ENCODE assay signal across 9 mouse cellular contexts in the genomic region with DNA sequence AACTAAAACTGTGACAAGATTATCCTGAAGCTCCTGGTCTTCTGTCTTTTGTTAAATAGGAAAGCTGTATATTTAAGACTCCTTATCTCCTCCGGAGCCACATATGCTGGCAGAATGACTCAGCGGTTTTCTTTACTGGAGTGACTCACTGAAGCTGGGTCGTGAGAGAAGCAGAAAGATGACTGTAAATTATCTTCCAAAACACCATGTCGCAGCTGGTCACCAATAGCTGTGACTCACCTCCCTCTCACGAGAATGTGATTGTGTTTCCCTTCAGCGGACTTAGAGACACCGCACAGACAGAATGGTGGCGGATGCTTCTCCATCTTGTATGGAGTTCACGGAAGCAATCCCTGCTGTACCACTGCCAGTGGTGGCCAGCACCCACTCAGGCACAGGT. TPM values are rescaled to one million over a fixed set of nuclear protein-coding genes. Genes with fewer than 3 reads are reported as not detected.
DNase-seq lines count a peak whose midpoint lies in the region; ATAC-seq and TF ChIP-seq lines count a peak whose summit lies in the region.
"Had no signal": no experiment of that assay in that cellular context is flagged by ENCODE, and none has a peak within 500 bp of the region (broad histone marks: within the 10 kb centered on the region; RNA-seq: fewer than 3 reads in every experiment).

No protein-coding gene starts in this region.

- TF ChIP-seq POLR2A in MEL (IDR thresholded peaks at IDR 0.05; ENCODE audit: control insufficient read depth in 1 of 2, insufficient read depth in 1 of 2, low read depth in 1 of 2, low read length in 2 of 2, poor library complexity in 1 of 2), result 0 out of 4 replicates have a peak, but pooled peaks of 1 of the 2 experiments have one; percentile 17
- no peak for TF ChIP-seq POLR2A in cerebellum, adult 2 months (IDR thresholded peaks at IDR 0.05; ENCODE audit: borderline replicate concordance, insufficient read depth, low read length)

- no peak overlapping the region for H3K9ac ChIP-seq in hindbrain, postnatal 0 days (replicated peaks; ENCODE audit: low read length)
- no peak overlapping the region for H3K9ac ChIP-seq in hindbrain, embryonic 16.5 days (ENCODE audit: low read depth, low read length)
- H3K9ac ChIP-seq in MEL (ENCODE audit: control insufficient read depth, low read depth, low read length, poor library complexity, severe bottlenecking), result peak overlapping the region; percentile 39; the same call in 1 of the 2 replicates
- H3K9ac ChIP-seq in liver, postnatal 0 days (replicated peaks), result no peak overlapping the region
- no peak overlapping the region for H3K9ac ChIP-seq in hindbrain, embryonic 14.5 days
- H3K9ac ChIP-seq: limb, embryonic 15.5 days had no signal

- DNase-seq in hindbrain, postnatal 0 days (ENCODE audit: low spot score), result peak; percentile 40
- DNase-seq in MEL (ENCODE audit: low read depth, low spot score), result peak; percentile 96
- peak; percentile 38 for DNase-seq in liver, postnatal 0 days
- DNase-seq in cerebellum, adult 2 months, result no peak
- no peak for DNase-seq in hindbrain, embryonic 14.5 days (ENCODE audit: low spot score)
- no peak for DNase-seq in B cell, adult 2 months

- H3K27ac ChIP-seq in hindbrain, postnatal 0 days, result no peak overlapping the region
- no peak overlapping the region for H3K27ac ChIP-seq in hindbrain, embryonic 16.5 days (ENCODE audit: low read depth, low read length)
- peak overlapping the region; percentile 72 for H3K27ac ChIP-seq in MEL (ENCODE audit: control insufficient read depth, low read depth, low read length)
- H3K27ac ChIP-seq in liver, postnatal 0 days (ENCODE audit: low read depth), result peak overlapping the region; percentile 79
- H3K27ac ChIP-seq in cerebellum, adult 2 months (ENCODE audit: insufficient read depth, low read length), result no peak overlapping the region
- no peak overlapping the region for H3K27ac ChIP-seq in hindbrain, embryonic 14.5 days
- H3K27ac ChIP-seq: limb, embryonic 15.5 days had no signal

- peak; percentile 87 to 93 for TF ChIP-seq EP300 in MEL (IDR thresholded peaks at IDR 0.05; ENCODE audit: low read depth in 1 of 2, low read length in 2 of 2)
- TF ChIP-seq EP300 in liver, postnatal 0 days (IDR thresholded peaks at IDR 0.05; ENCODE audit: low read depth), result peak; percentile 90

- TF ChIP-seq CTCF in hindbrain, postnatal 0 days (IDR thresholded peaks at IDR 0.05; ENCODE audit: low read depth), result no peak
- TF ChIP-seq CTCF in MEL (IDR thresholded peaks at IDR 0.05 in 2 of 3, conservative IDR thresholded peaks at IDR 0.05 in 1 of 3; ENCODE audit: control insufficient read depth in 1 of 3, insufficient read depth in 1 of 3, low read depth in 2 of 3, low read length in 3 of 3, poor library complexity in 1 of 3, severe bottlenecking in 1 of 3), result no peak
- no peak for TF ChIP-seq CTCF in liver, postnatal 0 days (IDR thresholded peaks at IDR 0.05; ENCODE audit: low read depth)
- TF ChIP-seq CTCF in cerebellum, adult 2 months (IDR thresholded peaks at IDR 0.05; ENCODE audit: borderline replicate concordance, insufficient read depth, low read depth, low read length), result no peak

- H3K27me3 ChIP-seq in hindbrain, postnatal 0 days (ENCODE audit: insufficient read depth, low read length), result no peaks in the 10 kb centered on the region
- no peaks in the 10 kb centered on the region for H3K27me3 ChIP-seq in hindbrain, embryonic 16.5 days (replicated peaks; ENCODE audit: control insufficient read depth, insufficient read depth, low read length)
- H3K27me3 ChIP-seq in MEL (ENCODE audit: control insufficient read depth in 1 of 2, insufficient read depth in 2 of 2, low read length in 2 of 2), result no peaks in the 10 kb centered on the region; a peak in 1 of 4 replicates
- H3K27me3 ChIP-seq in erythroblast, embryonic 14.5 days (ENCODE audit: control insufficient read depth), result peaks cover 4% of the 10 kb centered on the region
- H3K27me3 ChIP-seq in liver, postnatal 0 days (ENCODE audit: insufficient read depth, low read length), result no peaks in the 10 kb centered on the region
- H3K27me3 ChIP-seq in cerebellum, adult 2 months (ENCODE audit: control insufficient read depth, insufficient read depth, low read length), result no peaks in the 10 kb centered on the region
- no peaks in the 10 kb centered on the region for H3K27me3 ChIP-seq in hindbrain, embryonic 14.5 days (ENCODE audit: control insufficient read depth, insufficient read depth, low read length)
- H3K27me3 ChIP-seq: limb, embryonic 15.5 days had no signal

- H3K4me3 ChIP-seq in hindbrain, postnatal 0 days (ENCODE audit: low read length), result no peak overlapping the region
- no peak overlapping the region for H3K4me3 ChIP-seq in hindbrain, embryonic 16.5 days (ENCODE audit: low read length)
- H3K4me3 ChIP-seq in MEL (ENCODE audit: control insufficient read depth in 1 of 2, insufficient read depth in 1 of 2, low read depth in 2 of 2, low read length in 2 of 2), result peak overlapping the region; percentile 1 to 48; a peak in 3 of 4 replicates
- peak overlapping the region; percentile 55 for H3K4me3 ChIP-seq in erythroblast, embryonic 14.5 days (replicated peaks)
- H3K4me3 ChIP-seq in liver, postnatal 0 days (ENCODE audit: low read depth, low read length), result no peak overlapping the region
- no peak overlapping the region for H3K4me3 ChIP-seq in cerebellum, adult 2 months (replicated peaks; ENCODE audit: insufficient read depth, low read depth, low read length)
- H3K4me3 ChIP-seq in hindbrain, embryonic 14.5 days (replicated peaks; ENCODE audit: low read length), result no peak overlapping the region
- H3K4me3 ChIP-seq: limb, embryonic 15.5 days had no signal

- H3K4me2 ChIP-seq in hindbrain, postnatal 0 days (ENCODE audit: low read depth, low read length), result no peak overlapping the region
- H3K4me2 ChIP-seq in hindbrain, embryonic 16.5 days (ENCODE audit: low read length), result no peak overlapping the region
- peak overlapping the region; percentile 42 for H3K4me2 ChIP-seq in liver, postnatal 0 days (ENCODE audit: low read depth, low read length)
- H3K4me2 ChIP-seq in hindbrain, embryonic 14.5 days (replicated peaks), result no peak overlapping the region
- H3K4me2 ChIP-seq: limb, embryonic 15.5 days had no signal

- ATAC-seq in hindbrain, postnatal 0 days, result no peak
- ATAC-seq in hindbrain, embryonic 16.5 days, result no peak
- ATAC-seq in liver, postnatal 0 days, result peak; percentile 95
- no peak for ATAC-seq in hindbrain, embryonic 14.5 days (ENCODE audit: low FRiP score)

- 77% methylated on average over 9 of the region's 9 CpGs for WGBS in hindbrain, postnatal 0 days
- 76% methylated on average over 9 of the region's 9 CpGs for WGBS in hindbrain, embryonic 16.5 days
- WGBS in liver, postnatal 0 days (ENCODE audit: insufficient replicate concordance), result 39% methylated on average over 9 of the region's 9 CpGs
- WGBS in cerebellum, adult 2 months, result 76% methylated on average over 9 of the region's 9 CpGs
- 83% methylated on average over 9 of the region's 9 CpGs for WGBS in hindbrain, embryonic 14.5 days

- H3K79me2 ChIP-seq in MEL (ENCODE audit: control insufficient read depth, insufficient read depth, low read length, poor library complexity), result no peaks in the 10 kb centered on the region

- H3K9me3 ChIP-seq in hindbrain, postnatal 0 days (ENCODE audit: low read length), result no peaks in the 10 kb centered on the region
- no peaks in the 10 kb centered on the region for H3K9me3 ChIP-seq in hindbrain, embryonic 16.5 days (ENCODE audit: control insufficient read depth, low read length)
- H3K9me3 ChIP-seq in MEL (replicated peaks; ENCODE audit: insufficient read depth, low read length), result no peaks in the 10 kb centered on the region
- H3K9me3 ChIP-seq in erythroblast, embryonic 14.5 days (ENCODE audit: control insufficient read depth, low read length), result no peaks in the 10 kb centered on the region
- H3K9me3 ChIP-seq in liver, postnatal 0 days (ENCODE audit: low read length), result no peaks in the 10 kb centered on the region
- no peaks in the 10 kb centered on the region for H3K9me3 ChIP-seq in hindbrain, embryonic 14.5 days (ENCODE audit: control insufficient read depth, low read length)
- H3K9me3 ChIP-seq: limb, embryonic 15.5 days had no signal

- no peaks in the 10 kb centered on the region for H3K36me3 ChIP-seq in hindbrain, postnatal 0 days (ENCODE audit: insufficient read depth, low read length)
- H3K36me3 ChIP-seq in hindbrain, embryonic 16.5 days (ENCODE audit: control insufficient read depth, insufficient read depth, low read length), result no peaks in the 10 kb centered on the region
- H3K36me3 ChIP-seq in MEL (ENCODE audit: control insufficient read depth in 1 of 2, insufficient read depth in 2 of 2, low read length in 2 of 2), result peaks cover 0 to 12% of the 10 kb centered on the region in 2 experiments; a peak in 2 of 4 replicates
- H3K36me3 ChIP-seq in erythroblast, embryonic 14.5 days (ENCODE audit: control insufficient read depth), result no peaks in the 10 kb centered on the region
- no peaks in the 10 kb centered on the region for H3K36me3 ChIP-seq in liver, postnatal 0 days (replicated peaks; ENCODE audit: insufficient read depth, low read length)
- H3K36me3 ChIP-seq in hindbrain, embryonic 14.5 days (replicated peaks; ENCODE audit: control insufficient read depth, insufficient read depth), result no peaks in the 10 kb centered on the region
- H3K36me3 ChIP-seq: limb, embryonic 15.5 days had no signal

- TF ChIP-seq RAD21 in MEL (IDR thresholded peaks at IDR 0.05; ENCODE audit: low read depth, low read length), result no peak

- no peaks in the 10 kb centered on the region for H3K4me1 ChIP-seq in hindbrain, postnatal 0 days (ENCODE audit: insufficient read depth, low read length)
- H3K4me1 ChIP-seq in hindbrain, embryonic 16.5 days (ENCODE audit: control insufficient read depth, insufficient read depth, low read depth, low read length), result no peaks in the 10 kb centered on the region
- H3K4me1 ChIP-seq in MEL (ENCODE audit: control insufficient read depth in 1 of 2, insufficient read depth in 2 of 2, low read length in 2 of 2), result peaks cover 0 to 9% of the 10 kb centered on the region in 2 experiments; a peak in 2 of 4 replicates
- H3K4me1 ChIP-seq in erythroblast, embryonic 14.5 days (ENCODE audit: control insufficient read depth), result peaks cover 33% of the 10 kb centered on the region
- H3K4me1 ChIP-seq in liver, postnatal 0 days (ENCODE audit: insufficient read depth), result peaks cover 11% of the 10 kb centered on the region
- no peaks in the 10 kb centered on the region for H3K4me1 ChIP-seq in cerebellum, adult 2 months (ENCODE audit: control insufficient read depth, insufficient read depth, low read length)
- no peaks in the 10 kb centered on the region for H3K4me1 ChIP-seq in hindbrain, embryonic 14.5 days (replicated peaks; ENCODE audit: control insufficient read depth, insufficient read depth, low read length)
- H3K4me1 ChIP-seq: limb, embryonic 15.5 days had no signal

RNA-seq across cellular contexts. Expression of a gene that starts 30.6 kb away (rescaled TPM):
- total RNA-seq in hindbrain, postnatal 0 days (2014; rRNA removed), result 13.4 and 25.8 TPM in 2 replicates
- 97.2 and 103 TPM in 2 replicates for polyA plus RNA-seq in hindbrain, postnatal 0 days (2015; fragmentation: Nextera tagmentation; extraction: Ambion mirVana)
- 97.8 and 103 TPM in 2 replicates for polyA plus RNA-seq in hindbrain, embryonic 16.5 days (2015; fragmentation: Nextera tagmentation; extraction: Ambion mirVana)
- 73.2 and 74.4 TPM in 2 replicates for total RNA-seq in MEL (2012; rRNA removed)
- polyA plus RNA-seq in MEL (2012; ENCODE audit: insufficient read depth in 1 of 2, insufficient read length in 2 of 2, low read depth in 1 of 2, low replicate concordance in 2 of 2, missing spikeins in 1 of 2), result 10 to 100 TPM in 1 of 2 experiments, not detected in 1; 83.5 TPM
- 0.84 and 1.7 TPM in 2 replicates for polyA plus RNA-seq in erythroblast, embryonic 14.5 days (2012)
- 40.8 and 43.4 TPM in 2 replicates for polyA plus RNA-seq in liver, postnatal 0 days (2015; fragmentation: Nextera tagmentation; extraction: Ambion mirVana)
- polyA plus RNA-seq in cerebellum, adult 2 months (2012; rRNA removed), result 46.0 and 50.4 TPM in 2 replicates
- polyA plus RNA-seq in hindbrain, embryonic 14.5 days (2014; fragmentation: Nextera tagmentation; extraction: Ambion mirVana), result 91.6 and 96.3 TPM in 2 replicates

Comparison
In these comparisons a context has a peak if more than half of its experiments do, and no peak if none do; other contexts are left out.
1. DNase-seq: peak in hindbrain, postnatal 0 days (single experiment), MEL (single experiment) and liver, postnatal 0 days (single experiment); none in cerebellum, adult 2 months (0 of 2), hindbrain, embryonic 14.5 days (single experiment) and B cell, adult 2 months (0 of 2).
2. H3K27ac ChIP-seq: peak in MEL (single experiment) and liver, postnatal 0 days (single experiment); none in hindbrain, postnatal 0 days (single experiment), hindbrain, embryonic 16.5 days (single experiment), cerebellum, adult 2 months (single experiment) and hindbrain, embryonic 14.5 days (single experiment).
3. H3K4me3 ChIP-seq: peak in MEL (2 of 2) and erythroblast, embryonic 14.5 days (single experiment); none in hindbrain, postnatal 0 days (single experiment), hindbrain, embryonic 16.5 days (single experiment), liver, postnatal 0 days (single experiment), cerebellum, adult 2 months (single experiment) and hindbrain, embryonic 14.5 days (single experiment).